Mouse (Mus musculus) spleen, postnatal 4 days (tissue): ENCODE results near the gene Hbb-bt.
"Not testable (repeated sequence)": the region's sequence is repeated elsewhere in the genome, so short reads cannot be mapped to it uniquely, and the experiment has no call there.

Source experiments
- DNase-seq, 2 experiments: peaks; one replicate each; pipeline ENCODE4 v3.0.0; 2022; ENCODE audit warnings: low spot score in 2 of 2

Hbb-bt gene

DNA sequence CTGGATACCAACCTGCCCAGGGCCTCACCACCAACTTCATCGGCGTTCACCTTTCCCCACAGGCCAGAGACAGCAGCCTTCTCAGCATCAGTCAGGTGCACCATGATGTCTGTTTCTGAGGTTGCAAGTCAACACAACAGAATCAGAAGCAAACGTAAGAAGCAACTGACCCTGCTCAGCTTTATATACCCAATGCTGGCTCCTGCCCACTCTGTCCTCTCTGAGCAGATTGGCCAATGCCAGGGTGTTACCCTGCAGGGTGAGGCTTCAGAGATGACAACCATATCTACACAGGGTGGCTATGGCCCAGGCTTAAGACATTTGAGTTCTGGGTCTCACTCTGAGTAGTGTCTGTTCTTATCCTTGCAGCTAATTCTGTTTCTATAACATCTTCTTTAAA is at the start of gene Hbb-bt:
Hbb-bt (minus strand) TSS at position 231 of the 400 bp plus-strand sequence.
- DNase-seq = peak; percentile 83 to 85

DNA sequence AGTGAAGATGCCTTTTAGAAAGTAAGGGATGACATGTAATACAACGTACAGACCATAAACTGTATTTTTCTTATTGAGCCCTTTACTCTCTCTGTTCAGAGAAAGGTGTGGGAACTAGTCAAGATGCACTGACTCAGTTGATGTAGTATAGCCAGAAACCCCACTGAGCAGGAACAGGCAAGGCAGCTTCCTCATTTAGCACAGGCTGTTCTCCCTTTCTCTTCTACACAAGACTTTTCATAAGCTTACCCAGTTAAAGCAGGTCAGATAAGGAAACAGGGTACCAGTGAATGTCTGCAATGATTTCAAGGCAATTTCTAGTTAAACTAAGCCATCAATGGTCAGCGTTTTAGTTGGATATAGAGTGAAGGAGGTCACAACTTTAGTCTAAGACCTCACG is 47.7 kb upstream of the Hbb-bt start:
- DNase-seq = no peak

DNA sequence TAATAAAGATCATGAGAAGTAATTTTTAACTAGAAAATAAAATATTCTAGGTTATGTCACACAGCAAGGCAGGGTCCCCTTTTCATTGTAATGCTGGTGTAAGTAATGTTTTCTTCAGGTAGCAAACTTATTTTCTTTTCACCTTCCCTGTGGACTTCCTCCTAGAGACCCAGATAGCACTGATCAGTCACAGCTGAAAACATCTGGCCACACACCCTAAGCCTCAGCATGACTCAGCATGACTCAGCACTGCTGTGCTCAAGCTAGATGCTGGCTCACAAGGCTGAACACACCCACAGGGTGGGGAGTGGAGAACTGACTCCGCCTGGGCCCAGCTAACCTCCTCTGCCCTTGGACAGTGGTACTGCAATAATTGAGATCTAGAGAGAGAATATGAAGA is 47.1 kb upstream of the Hbb-bt start:
- DNase-seq = peak; percentile 89 to 90

DNA sequence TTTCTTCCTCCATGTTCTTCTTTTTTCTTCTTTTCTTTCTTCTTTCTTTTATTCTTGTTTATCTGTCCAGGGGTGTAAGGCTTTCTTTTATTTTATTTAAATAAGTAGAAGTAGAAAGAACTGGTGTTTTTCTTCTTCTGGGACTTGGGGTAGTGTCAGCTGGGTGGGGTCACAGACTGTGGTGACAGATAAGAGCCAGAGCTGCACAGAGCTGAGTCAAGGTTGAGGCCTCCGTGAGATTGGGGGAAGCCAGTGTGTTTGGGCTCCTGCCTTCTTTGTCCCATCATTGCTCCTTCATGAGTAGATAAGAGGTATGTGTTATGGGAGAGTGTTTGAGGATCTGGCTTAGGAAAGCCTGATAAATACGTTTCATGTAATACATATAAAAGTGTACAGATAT is 45.3 kb upstream of the Hbb-bt start:
- DNase-seq = peak; percentile 77 to 79

DNA sequence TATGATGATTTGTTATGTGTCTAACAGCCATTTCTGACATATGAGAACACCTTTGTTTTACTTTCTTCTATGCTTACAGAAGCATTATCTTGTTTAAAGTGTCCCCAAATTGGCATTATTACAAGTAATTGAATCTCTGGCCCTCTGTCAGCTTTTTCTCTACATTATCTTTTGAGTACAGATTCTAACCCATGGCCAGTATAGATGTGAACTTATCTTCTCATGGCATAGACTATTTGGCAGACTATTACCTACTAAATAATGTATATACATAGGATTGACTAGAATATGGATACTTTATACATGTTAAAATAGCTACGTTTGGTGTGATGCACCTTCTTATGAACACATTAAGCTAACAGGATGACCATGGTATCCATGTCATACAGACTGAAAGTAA is 40.9 kb upstream of the Hbb-bt start:
- DNase-seq = no peak

DNA sequence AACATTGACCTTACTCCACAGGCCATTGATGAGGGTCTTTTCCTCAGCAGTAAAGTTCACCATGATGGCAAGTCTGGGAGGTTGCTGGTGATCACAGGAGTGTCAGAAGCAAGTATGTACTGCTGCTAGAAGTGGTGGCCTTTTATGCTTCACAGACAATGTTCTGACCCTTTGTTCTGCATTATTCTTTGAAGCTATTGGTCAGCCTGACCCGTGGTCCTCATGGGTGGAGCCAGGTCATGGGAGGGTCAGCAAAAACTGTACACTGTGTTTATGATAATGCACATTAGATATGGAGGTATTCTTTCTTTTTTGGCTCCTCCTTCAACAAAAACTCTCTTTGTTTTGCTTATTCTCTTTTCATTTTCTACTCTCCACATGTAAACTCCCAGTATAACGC is 39.3 kb upstream of the Hbb-bt start, which contains the start of gene Hbb-y:
Hbb-y (minus strand) TSS at position 127 of the 400 bp plus-strand sequence.
- no peak for DNase-seq

DNA sequence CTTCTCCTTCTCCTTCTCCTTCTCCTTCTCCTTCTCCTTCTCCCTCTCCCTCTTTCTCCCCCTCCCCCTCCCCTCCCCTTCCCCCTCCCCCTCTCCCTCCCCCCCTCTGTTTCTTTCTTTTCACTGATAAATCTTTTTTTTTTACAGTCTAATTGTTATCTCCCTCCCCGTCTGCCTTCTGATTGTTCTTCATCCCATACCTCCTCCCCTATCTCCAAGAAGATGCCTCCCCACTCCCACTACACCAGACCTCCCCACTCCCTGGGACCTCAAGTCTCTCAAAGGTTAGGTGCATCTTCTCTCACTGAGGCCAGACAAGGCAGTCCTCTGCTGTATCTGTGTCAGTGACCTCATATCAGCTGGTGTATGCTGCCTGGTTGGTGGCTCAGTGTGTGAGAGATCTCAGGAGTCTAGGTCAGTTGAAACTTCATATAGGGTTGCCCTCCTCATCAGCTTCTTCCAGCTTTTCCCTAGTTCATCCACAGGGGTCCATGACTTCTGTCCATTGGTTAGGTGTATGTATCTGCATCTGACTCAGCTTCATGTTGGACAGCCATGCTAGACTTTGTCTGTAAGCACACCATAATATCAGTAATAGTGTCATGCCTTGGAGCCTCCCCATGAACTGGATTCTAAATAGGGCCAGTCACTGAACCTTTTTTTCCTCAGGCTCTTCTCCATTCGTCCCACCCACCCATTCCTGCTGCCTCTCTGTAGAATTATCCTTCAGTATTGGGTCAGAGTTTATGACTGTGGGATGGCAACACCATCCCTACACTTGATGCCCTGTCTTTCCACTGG is 30.9 kb upstream of the Hbb-bt start:
- no peak for DNase-seq

DNA sequence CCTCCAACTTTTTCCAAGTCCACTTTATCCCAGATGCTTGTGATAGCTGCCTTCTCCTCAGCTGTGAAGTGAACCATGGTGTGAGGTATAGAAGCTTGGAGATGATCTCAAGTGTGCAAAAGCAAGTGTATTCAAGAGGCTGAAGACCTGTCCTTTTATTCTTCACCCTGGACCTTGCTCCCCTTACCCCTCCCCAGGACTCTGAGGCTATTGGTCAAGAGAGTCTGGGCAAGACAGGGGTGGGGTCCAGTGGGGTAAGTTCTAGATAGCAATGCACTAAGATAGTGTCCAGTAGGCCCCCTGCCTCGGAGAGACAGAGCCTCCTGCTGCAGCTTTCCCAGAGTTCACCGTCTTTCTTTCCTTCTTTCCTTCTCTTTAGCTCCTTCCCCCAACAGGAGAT is 29.2 kb upstream of the Hbb-bt start, which contains the start of gene Hbb-bh1:
Hbb-bh1 (minus strand) TSS at position 131 of the 400 bp plus-strand sequence.
- DNase-seq = no peak

DNA sequence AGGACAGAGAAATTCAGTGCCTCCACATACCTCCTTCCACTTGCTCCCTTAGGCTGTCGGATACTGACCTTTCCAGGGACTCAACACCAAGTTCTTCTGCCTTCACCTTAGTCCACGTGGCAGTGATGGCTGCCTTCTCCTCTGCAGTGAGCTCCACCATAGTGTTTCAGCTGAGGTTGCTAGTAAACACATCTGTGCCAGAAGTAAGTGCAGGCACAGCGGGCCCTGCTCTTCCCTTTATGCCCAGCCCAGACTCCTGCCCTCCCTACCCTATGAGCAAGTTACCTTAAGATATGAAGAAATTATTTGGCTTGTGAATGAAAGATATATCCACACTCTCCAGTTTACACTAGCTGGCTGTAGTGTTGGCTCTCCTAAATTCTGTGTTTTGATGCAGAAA is 26.5 kb upstream of the Hbb-bt start, which contains the start of gene Hbb-bh2:
Hbb-bh2 (minus strand) TSS at position 253 of the 400 bp plus-strand sequence.
- no peak for DNase-seq

DNA sequence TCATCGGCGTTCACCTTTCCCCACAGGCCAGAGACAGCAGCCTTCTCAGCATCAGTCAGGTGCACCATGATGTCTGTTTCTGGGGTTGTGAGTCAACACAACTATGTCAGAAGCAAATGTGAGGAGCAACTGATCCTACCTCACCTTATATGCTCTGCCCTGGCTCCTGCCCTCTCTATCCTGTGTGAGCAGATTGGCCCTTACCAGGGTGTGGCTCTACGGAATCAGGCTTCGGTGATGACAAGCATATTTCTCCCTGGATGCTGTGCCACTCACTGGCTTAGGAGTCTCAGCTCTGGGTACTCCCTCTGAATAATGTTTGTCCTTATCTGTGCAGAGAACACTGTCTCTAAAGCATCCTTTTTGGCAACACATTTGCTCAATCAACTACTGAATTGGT is 14.0 kb upstream of the Hbb-bt start, which contains the start of gene Hbb-bs:
Hbb-bs (minus strand) TSS at position 289 of the 400 bp plus-strand sequence.
- peak; percentile 87 to 91 for DNase-seq

DNA sequence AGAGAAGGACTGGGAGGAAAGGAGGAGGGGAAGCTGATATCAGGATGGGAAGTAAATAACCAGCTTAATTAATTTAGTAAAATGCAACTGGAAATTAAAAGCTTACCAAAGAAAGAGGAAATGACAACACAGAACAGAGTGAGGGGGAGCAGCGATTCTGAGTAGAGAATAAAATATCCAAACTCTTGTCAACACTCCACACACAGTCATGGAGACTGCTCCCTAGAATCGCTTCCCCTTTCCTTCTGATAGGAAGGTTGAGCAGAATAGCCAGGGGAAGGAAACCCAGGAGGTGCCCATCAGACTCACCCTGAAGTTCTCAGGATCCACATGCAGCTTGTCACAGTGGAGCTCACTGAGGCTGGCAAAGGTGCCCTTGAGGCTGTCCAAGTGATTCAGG is 13.3 kb upstream of the Hbb-bt start:
- DNase-seq = not testable (repeated sequence)

DNA sequence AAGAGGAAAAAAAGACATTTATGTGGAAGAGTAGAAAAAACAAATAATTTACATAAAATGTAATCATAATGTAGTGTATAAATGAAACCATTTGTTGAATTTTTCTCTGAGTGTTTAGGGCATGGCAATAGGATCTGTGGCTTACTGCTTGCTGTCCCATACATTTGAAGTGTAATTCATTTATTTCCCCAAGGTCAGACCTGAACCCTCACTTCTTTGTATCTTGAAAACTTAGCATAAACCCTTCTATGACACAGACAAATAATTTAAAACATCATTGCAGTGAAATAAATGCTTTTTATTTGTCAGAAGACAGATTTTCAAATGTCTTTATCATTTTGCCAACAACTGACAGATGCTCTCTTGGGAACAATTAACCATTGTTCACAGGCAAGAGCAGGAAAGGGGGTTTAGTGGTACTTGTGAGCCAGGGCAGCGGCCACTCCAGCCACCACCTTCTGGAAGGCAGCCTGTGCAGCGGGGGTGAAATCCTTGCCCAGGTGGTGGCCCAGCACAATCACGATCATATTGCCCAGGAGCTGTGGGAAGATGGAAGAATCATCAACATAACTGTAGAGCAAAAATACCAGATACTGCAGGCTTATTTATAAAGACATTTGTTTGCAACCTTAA is 12.6 kb upstream of the Hbb-bt start:
- DNase-seq = peak; percentile 33 to 73

DNA sequence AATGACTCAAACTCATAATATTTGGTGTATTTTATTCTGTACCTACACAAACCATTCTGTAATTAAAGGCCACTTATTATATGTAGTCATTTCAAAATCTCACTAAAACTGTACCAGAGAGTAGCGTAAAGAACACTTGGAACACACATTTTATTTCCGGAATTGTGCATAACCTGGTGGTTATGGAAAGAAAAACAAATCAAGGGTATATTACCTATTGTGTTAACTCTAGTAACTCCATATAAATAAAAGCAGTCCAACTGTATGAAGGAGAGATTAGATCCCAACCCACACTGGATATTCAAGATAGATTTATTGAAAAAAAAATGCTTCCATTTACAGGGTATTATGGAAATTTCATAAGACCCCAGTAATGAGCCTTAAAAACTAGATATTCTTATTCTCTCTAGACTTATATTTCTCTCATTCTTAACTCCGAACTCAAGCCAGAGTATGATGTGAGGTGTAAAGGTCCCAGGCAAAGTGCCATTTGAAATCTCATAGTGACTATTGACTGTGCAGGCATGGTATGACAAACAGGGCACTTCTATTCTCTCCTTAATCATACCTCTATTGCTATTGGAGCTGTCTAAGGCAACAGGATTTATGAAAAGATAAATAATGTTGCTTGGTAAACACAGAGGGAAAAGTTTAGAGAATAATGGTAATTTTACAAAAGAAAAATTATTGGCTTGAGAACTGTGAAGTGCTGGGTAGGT is 11.9 kb upstream of the Hbb-bt start:
- DNase-seq = peak in 1 of 2 experiments; percentile 50

DNA sequence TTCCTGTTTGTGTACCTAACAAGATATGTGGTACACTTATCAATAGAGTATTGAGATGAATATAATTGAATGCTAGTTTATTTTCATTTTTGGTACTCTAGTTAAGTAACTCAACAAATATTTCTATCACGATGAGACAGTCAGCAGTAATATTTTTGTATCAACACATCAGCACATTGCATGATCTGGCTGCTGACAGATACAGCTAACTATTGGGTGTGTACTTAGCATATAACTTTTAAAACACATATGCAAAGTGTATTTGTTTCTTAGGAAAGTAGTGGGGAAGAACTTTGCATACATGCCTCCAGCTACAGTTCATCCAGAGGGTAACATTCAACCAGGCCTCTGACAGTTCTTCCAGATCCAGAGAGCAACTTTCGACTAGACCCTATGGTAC is 10.8 kb upstream of the Hbb-bt start:
- no peak for DNase-seq

DNA sequence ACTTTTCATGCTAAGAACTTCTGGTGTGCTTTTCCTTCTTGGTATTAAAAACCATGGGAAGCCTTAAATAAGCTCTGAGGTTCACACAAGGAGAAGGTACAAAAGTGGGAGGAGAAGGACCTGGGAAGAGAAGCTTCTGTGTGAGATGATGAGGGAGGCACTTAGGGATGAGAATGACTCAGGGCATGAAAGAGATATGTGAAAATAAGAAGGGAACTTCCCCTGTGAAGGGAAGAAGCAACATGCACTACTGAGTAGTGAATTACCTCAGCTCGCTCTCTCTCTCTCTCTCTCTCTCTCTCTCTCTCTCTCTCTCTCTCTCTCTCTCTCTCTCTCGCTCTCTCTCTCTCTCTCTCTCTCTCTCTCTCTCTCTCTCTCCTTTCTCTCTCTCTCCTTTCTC is 1.3 kb upstream of the Hbb-bt start:
- DNase-seq = not testable (repeated sequence)

DNA sequence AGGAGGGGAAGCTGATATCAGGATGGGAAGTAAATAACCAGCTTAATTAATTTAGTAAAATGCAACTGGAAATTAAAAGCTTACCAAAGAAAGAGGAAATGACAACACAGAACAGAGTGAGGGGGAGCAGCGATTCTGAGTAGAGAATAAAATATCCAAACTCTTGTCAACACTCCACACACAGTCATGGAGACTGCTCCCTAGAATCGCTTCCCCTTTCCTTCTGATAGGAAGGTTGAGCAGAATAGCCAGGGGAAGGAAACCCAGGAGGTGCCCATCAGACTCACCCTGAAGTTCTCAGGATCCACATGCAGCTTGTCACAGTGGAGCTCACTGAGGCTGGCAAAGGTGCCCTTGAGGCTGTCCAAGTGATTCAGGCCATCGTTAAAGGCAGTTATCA is 644 bp downstream of the Hbb-bt start:
- DNase-seq = not testable (repeated sequence)

DNA sequence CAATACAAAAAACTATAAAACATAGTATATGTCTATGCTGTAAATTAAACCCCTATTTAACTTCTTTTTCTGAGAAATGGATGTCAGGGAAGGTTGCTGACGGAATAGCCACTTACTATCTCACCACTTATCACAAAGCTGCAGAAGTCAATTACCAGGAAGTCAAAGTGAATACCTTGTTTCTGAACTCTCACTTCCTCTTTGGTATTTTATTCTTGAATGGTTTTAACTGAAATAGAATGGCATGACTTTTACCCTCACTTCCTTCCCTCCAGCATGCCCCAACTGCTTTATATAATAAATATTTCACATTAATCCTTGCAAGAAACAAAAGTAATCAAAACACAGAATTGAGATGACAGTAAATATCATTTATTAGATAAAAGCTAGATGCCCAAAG is 1.6 kb downstream of the Hbb-bt start:
- no peak for DNase-seq

DNA sequence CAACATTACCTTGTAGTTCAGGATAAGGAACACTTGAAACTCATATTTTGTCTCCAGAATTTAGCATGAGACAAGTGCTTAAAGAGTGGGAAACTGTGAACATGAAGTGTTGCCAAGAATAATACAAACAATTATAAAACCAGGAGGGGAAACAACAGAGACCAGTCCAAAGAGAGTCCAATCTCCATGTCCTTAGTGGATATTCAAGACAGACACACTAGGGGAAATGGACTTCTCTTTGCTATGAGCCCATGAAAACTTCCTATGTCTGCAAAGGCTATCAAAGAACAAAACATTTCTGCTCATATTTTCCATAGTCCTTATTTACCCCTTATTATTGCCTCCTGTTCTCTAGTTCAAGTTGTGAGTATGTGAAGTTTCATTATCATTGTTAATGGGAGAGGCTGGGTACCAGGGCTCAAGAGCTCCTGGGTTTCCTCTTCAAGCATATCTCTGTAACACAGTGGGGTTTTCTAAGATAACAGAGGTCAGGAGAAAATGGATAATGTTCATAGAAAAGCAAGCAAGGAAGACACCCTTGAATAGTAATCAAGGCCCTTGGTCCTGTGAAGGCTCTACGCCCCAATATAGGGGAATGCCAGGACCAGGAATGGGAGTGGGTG is 2.5 kb downstream of the Hbb-bt start:
- peak in 1 of 2 experiments; percentile 48 for DNase-seq

DNA sequence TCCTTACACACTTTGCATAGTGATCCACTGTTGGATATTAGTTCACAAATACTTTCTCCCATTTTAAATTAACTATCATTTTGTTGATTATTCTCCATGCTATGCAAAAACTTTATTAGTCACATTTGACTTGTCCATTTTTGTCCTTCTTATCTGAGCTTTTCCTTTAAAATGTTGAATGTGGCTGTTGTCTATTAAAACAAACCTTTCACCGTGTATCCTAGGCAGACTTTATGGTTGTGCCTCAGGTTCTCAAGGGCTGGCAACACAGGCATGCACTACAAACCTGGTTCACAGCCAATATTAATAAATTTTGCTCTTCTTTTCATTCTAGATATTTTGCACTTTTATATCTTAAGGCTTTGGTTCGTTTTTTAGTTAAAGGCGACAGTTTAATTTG is 3.0 kb downstream of the Hbb-bt start:
- DNase-seq = peak in 1 of 2 experiments; percentile 65

DNA sequence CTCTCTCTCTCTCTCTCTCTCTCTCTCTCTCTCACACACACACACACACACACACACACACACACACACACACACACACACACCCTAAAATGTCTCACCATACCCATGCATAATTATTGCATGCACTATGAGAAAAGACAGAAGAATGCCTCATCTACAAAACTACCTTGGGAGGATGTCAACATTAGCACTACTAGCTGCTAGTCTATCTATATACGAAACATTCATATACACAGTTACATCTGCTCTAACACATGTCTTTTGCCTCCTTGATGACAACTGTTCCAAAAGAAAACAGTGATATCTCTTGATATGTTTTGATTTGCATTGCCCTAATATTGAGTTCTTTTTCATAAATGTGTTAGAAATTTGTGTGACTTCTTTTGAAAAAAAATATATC is 3.5 kb downstream of the Hbb-bt start:
- DNase-seq = peak in 1 of 2 experiments; percentile 53

DNA sequence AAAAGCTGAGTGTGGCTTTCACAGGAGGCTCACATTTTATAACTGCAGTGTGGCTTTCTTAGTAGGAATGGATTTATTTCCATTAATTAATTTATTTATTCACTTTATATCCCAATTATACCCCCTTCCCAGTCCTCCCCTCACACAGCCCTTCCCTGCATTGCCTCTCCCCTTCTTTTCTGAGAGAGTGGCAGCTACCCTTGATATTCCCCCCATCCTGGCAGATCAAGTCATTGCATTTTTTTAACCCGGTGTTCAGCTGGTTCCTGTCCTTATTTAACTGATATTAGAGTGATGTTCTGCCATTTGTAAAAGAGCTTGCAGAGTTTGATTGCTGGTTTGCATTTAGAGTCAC is 4.0 kb downstream of the Hbb-bt start:
- DNase-seq = peak in 1 of 2 experiments; percentile 66
